Mouse (Mus musculus): ENCODE measurements around the gene Kcna7.
"Not testable (repeated sequence)": the region's sequence is repeated elsewhere in the genome, so short reads cannot be mapped to it uniquely, and the experiment has no call there.

The Kcna7 gene

DNA sequence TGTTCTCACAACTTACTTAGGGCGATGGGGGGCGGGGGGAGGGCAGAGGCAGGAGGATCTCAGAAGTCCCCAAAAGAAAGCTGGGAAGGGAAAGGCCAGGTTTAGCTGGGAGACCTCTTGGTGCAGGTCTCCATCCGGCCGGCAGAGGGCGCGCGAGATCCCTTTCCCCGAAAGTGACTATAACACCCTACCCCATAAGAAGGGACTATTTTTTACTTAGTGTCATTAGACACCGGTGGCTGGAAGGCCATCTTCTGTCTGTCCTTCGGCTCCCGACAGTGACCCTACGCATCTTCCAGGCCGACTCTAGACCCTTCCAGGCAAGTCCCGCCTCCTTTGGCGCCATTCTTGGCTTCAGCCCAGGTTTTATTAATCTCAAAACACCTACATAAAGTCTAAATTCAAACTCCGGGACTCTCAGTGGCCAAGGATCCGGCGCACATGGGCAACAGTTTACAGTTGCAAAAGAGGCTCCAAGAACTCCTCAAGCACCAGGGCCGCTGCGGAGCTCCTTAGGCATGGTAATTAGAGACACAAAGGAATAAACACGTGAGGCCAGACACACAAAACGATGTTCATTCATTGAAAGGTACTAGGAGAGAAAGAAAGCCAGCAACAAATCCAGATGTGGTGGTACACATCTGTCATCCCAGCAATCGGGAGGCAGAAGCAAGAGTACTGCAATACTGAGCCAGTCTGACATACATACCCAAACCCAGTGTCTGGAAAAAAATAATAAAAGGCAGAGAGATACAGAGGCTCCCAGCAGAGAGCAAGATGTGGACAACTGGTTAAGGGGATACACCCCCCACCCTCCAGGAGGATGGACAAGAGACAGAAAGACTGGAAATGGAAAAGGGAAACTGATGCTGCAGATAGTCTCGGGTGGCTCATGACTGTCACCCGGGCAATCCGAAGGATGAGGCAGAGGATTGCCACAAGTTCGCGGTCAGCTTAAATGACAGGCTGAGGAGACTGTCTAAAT, at the start of gene Kcna7:
Gene Kcna7, plus strand, starts transcription at position 563 of the 985 bp plus-strand sequence.
- peak; percentile 60 for DNase-seq (ENCODE audit: extremely low spot score, low spot score)

GRCm38 (mm10) chr7:45356087-45356486, 49.4 kb upstream of the Kcna7 start:
- no peak for DNase-seq (ENCODE audit: extremely low spot score, low spot score)

DNA sequence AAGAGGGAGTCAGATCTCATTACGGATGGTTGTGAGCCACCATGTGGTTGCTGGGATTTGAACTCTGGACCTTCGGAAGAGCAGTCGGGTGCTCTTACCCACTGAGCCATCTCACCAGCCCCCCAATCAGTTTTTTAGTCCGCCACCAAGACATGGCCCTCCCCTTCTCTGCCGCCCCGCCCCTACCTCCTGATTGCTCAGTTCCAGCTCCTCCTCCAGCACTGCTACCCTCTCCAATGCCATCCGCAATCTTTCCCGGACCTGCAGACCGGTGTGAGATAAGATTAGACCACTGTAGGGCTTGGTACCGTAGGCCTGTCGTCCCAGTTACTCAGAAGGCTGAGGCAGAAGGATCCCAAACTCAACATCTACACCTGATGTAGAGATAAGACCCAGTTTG, 46.4 kb upstream of the Kcna7 start:
- DNase-seq (ENCODE audit: extremely low spot score, low spot score): not testable (repeated sequence)

DNA sequence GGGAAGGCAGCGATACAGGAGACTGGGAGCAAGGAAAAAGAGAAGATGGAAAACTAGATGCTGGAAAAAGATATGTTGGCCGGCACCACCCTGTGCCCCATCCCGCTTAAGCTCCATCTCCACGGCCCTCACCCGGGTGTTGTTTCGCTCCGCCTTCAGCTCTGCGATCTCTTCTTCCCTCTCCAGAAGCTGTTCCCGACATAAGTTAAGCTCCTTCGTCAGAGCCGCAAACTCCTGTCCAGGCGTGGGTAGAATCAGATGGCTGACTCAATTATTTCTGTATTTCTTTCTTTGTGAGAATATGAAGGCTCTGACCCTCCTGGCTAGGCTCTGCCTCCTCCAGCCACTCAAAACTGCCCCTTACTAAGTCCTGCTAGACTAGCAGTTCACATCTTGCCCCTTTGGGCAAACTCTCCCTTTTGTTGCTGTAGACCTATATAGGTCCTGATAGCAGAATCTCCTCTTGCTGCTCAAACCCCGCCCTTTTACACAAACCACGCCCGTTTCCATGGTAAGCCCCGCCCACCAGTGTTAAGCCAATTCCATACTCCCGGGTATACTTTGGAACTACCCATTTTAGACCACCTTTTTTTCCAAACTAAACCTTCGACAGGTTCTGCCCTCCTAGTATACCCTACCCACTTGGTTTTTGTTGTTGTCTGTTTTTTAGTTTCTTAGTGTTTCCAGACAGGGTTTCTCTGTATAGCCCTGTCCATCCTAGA, 44.9 kb upstream of the Kcna7 start:
- DNase-seq (ENCODE audit: extremely low spot score, low spot score): no peak

DNA sequence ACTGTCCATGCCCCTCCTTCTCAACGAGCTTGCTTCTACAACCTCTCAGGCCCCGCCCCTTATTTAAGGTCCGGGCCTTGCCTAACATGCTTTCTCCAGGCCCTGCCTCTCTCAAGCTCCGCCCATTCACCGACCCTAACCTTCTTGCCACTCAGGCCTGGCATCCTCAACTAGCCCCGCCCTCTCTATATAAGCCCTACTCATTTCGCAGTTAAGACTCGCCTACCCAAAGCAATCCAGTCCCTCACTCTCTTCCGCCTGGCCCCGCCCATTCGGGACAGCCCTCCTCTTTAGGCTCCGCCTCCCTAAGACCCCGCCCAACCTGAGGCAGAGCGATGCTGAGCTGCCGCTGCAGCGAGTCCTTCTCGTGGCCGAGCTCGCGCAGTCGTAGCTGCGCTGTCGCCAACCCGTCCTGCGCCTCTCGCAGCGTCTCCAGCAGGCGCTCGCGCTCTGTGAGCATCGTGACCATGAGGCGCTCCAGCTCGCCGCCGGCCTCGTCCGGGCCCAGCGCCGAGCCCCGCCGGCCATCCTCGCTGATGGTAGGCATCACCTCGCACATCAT, 44.1 kb upstream of the Kcna7 start:
- DNase-seq (ENCODE audit: extremely low spot score, low spot score): peak; percentile 84

DNA sequence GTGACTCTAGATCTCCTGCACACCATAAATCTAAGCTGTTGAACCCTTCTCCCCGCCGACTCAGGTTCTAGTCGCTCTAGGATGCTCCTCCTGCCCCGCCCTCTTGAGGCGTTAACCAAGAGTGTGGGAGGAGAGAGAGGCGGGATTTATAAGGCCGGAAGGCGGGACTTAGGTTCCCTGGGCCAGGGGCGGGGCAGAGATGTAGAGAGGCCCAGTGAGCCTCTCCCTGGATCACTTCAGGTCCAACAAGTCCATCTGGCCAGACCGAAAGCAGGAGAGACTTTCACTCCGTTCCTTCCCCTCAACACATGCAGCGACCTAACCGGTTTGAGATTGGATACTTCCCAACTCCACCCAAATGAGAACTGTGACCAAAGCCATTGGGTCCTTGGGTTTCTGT, 42.7 kb upstream of the Kcna7 start:
- DNase-seq (ENCODE audit: extremely low spot score, low spot score): no peak

DNA sequence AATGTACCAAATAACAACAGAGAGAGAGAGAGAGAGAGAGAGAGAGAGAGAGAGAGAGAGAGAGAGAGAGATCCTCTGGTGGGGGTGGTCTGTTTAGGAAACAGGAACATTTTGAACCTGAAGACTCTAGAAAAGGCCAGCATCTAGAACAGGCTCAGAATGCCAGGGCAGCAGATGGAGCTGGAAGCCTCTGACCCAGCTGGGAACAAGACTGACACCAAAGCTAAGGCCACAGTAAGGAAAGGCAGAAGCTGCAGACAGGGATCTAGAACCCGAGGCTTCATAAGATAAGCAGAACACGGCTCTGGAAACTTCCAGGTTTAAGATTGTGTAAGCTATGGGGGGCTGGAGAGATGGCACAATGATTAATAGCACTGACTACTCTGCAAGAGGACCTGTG, 41.5 kb upstream of the Kcna7 start:
- DNase-seq (ENCODE audit: extremely low spot score, low spot score): no peak

DNA sequence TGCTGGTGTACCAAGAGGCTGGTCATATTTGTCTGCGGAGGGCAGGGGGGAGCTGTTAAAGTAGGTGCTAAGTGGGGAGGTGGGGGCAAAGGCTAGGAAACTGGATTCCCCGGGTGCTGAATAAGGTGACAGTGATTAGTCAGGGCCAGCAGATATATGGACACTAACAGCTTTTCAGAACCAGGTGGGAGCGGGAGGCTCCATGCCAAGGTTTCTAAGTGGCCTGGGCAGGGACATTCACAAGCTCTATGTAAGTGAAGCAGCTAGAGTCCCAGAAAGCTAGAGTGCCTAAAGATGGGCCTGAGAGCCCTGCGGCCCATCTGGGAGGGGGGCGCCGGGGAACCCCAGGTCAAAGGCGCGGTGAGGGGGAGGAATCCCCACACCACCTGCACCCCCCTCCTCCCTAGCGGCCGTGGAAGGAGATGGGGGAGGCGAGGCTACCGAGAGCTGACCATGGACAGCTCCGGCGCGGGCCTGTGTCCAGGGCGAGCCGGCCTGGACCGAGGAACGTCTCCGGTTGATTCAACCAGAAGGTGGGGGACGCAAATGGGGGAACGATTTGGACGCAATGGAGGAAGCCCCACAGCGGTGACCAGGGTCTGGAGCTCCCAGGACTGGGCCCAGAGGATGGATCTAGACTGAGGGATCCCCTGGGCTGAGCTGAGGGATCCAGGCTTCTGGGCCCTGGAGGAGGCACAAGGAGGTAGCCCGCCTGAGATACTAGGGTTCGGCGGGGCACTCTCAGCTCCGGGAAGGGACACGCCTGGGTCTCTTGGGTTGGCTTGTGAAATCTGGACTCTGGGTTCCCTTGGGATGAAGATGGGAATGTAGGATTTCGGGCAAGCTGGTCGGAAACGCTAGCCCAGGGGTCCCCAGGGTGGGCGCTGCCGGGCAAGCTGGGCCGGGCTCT, 39.5 kb upstream of the Kcna7 start:
- DNase-seq (ENCODE audit: extremely low spot score, low spot score): peak; percentile 65

GRCm38 (mm10) chr7:45366652-45367019, 38.8 kb upstream of the Kcna7 start, which contains the start of gene Ppfia3:
Gene Ppfia3 (minus strand): TSS chr7:45367019.
- DNase-seq (ENCODE audit: extremely low spot score, low spot score): no peak

GRCm38 (mm10) chr7:45367020-45367880, 38.2 kb upstream of the Kcna7 start:
- DNase-seq (ENCODE audit: extremely low spot score, low spot score): peak; percentile 98

GRCm38 (mm10) chr7:45368178-45368577, 37.3 kb upstream of the Kcna7 start:
- DNase-seq (ENCODE audit: extremely low spot score, low spot score): no peak

DNA sequence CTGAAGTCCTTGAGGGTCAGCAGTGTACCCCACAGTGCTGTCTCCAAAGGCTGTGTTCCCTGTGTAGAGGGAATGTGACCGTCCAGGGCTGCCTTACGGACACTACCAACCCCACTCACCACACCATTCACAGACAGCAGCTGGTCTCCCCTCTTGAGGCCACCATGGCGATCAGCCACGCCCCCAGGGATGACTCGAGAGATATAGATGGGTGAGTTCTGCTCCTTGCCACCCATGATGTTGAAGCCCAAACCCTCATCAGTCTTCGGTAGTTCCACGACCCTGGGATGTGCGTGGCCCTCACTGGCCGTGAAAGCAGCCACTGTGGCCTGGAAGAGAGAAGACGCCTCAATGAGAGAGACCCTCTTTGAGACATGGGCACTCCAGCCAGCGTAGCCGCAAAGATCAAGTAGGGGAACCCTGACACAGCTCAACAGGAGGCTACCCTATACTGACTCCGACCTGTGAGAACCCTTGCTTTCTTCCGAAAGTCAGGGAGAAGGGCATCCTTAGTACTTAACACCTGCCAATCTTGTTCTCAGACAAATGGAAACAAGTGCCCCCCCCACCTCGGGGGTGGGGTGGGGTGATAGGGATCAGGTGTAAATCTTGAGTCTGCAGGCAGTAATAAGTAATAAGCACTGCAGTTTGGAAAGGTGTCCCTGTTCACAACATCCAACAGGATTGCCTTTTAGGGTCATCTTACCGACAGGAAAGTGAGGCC, 36.3 kb upstream of the Kcna7 start:
- DNase-seq (ENCODE audit: extremely low spot score, low spot score): no peak

- DNase-seq (ENCODE audit: extremely low spot score, low spot score): no peak
These were observed 35.5 kb upstream of the Kcna7 start for GRCm38 (mm10) chr7:45369836-45370474.

GRCm38 (mm10) chr7:45370475-45371311, 34.8 kb upstream of the Kcna7 start, which contains the start of gene Lin7b:
Gene Lin7b (minus strand): TSS chr7:45370583.
- peak; percentile 87 for DNase-seq (ENCODE audit: extremely low spot score, low spot score)

GRCm38 (mm10) chr7:45372371-45372770, 33.1 kb upstream of the Kcna7 start:
- DNase-seq (ENCODE audit: extremely low spot score, low spot score): no peak

DNA sequence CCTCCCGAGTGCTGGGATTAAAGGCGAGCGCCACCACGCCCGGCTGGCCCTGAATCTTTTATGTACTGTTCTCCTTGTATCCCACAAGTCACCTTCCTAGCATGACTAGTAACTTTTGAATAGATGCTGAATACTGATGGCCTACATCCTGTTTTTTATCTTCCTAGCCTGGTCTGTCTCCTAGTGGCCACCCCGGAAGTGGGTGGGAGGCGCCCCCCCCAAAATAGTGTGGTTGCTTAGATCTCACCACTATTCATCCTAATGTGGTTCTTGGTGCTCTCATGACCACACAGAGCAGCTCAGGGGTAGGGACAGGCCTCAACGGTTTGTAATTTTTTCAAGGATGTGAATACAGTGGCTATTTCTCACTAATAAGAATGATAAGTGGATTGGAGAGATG, 30.8 kb upstream of the Kcna7 start:
- DNase-seq (ENCODE audit: extremely low spot score, low spot score): no peak

GRCm38 (mm10) chr7:45376057-45376456, 29.4 kb upstream of the Kcna7 start:
- no peak for DNase-seq (ENCODE audit: extremely low spot score, low spot score)

DNA sequence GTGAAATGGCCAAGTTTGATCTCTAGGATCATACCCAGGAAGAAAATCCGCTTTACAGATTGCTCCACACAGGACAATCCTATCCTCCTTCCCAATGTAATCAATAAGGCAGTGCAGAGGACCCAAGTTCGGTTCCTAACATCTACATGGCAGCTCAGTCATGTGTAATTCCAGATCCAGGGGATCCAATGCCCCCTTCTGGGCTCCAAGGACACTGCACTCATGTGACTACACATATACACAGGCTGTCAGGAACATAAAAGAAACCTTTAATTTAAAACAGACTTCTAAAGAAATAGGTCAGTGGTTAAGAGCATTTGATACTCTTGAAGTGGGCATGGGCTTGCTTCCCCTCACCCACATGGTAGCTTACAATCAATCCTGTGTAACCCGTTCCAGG, 19.4 kb upstream of the Kcna7 start:
- DNase-seq (ENCODE audit: extremely low spot score, low spot score): no peak

Measured in neural tube, embryonic 10.5 days (tissue).